Mouse (Mus musculus) liver, postnatal 0 days (tissue): ENCODE results near the gene Olfr640.

Experiments used
- CTCF ChIP-seq: sonication (generic); IDR thresholded peaks from 2 replicates; pipeline ENCODE4 v1.5.1; 2016; ENCODE audit warnings: antibody characterized with exemption, low read depth
- EP300 ChIP-seq: IDR thresholded peaks from 2 replicates; pipeline ENCODE4 v1.6.1; 2016; ENCODE audit warnings: antibody characterized with exemption, low read depth, mild to moderate bottlenecking

- TF ChIP-seq CTCF (no peak), EP300 (no peak)
These were observed 53.6 kb downstream of the Olfr640 start for GRCm38 (mm10) chr7:103971782-103972181.
